In the genomic region with DNA sequence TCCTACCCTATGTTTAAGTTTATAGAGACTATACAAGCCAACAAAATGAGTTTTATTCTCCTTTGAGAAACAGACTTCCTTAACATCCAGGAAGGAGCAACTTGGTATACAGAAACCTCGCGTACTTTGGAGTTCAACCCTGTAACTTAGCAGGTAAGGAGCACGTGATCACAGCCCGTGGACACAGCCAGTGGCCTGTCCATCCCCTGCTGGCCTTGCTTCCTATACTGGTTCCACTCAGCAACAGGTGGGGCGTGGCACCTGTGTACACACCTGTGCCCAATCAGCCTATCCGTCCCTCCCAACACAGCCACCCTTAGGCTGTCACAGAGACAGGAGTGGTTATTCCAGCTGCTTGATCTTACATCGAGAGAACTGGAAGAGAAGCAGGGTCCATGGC, we compare ENCODE assay signal across 8 mouse cellular contexts. TPM values are rescaled to one million over a fixed set of nuclear protein-coding genes. Genes with fewer than 3 reads are reported as not detected.
DNase-seq lines count a peak whose midpoint lies in the region; ATAC-seq and TF ChIP-seq lines count a peak whose summit lies in the region.

No protein-coding gene starts in this region.

- no peaks in the 10 kb centered on the region for H3K9me3 ChIP-seq in heart, embryonic 16.5 days (replicated peaks; ENCODE audit: control insufficient read depth, low read length)
- H3K9me3 ChIP-seq in intestine, embryonic 16.5 days (ENCODE audit: control insufficient read depth, low read length), result no peaks in the 10 kb centered on the region
- H3K9me3 ChIP-seq in liver, embryonic 14.5 days (ENCODE audit: control insufficient read depth, low read length), result no peaks in the 10 kb centered on the region
- no peaks in the 10 kb centered on the region for H3K9me3 ChIP-seq in neural tube, embryonic 15.5 days (replicated peaks)

- DNase-seq in heart, postnatal 36 days, result no peak
- DNase-seq in liver, embryonic 14.5 days (ENCODE audit: low read depth in 3 of 3, low spot score in 3 of 3), result no peak
- no peak for DNase-seq in right cerebral cortex, adult 2 months (ENCODE audit: low spot score in 2 of 2)
- no peak for DNase-seq in retina, postnatal 1 day
- no peak for DNase-seq in MN1 (ENCODE audit: low spot score)

- peak overlapping the region; percentile 98 for H3K9ac ChIP-seq in heart, embryonic 16.5 days (ENCODE audit: low read length)
- H3K9ac ChIP-seq in intestine, embryonic 16.5 days (ENCODE audit: low read depth, low read length), result peak overlapping the region; percentile 95; the same call in 1 of the 2 replicates
- H3K9ac ChIP-seq in liver, embryonic 14.5 days (replicated peaks), result no peak overlapping the region
- no peak overlapping the region for H3K9ac ChIP-seq in neural tube, embryonic 15.5 days (replicated peaks)

- no peaks in the 10 kb centered on the region for H3K36me3 ChIP-seq in heart, embryonic 16.5 days (ENCODE audit: control insufficient read depth, insufficient read depth)
- H3K36me3 ChIP-seq in intestine, embryonic 16.5 days (ENCODE audit: control insufficient read depth, insufficient read depth, low read length), result no peaks in the 10 kb centered on the region
- no peaks in the 10 kb centered on the region for H3K36me3 ChIP-seq in liver, embryonic 14.5 days (replicated peaks; ENCODE audit: control insufficient read depth, insufficient read depth, low read depth)
- no peaks in the 10 kb centered on the region for H3K36me3 ChIP-seq in neural tube, embryonic 15.5 days

- H3K27me3 ChIP-seq in heart, embryonic 16.5 days (ENCODE audit: control insufficient read depth, insufficient read depth, low read length), result no peaks in the 10 kb centered on the region
- H3K27me3 ChIP-seq in intestine, embryonic 16.5 days (replicated peaks; ENCODE audit: control insufficient read depth, insufficient read depth, low read length), result no peaks in the 10 kb centered on the region
- H3K27me3 ChIP-seq in liver, embryonic 14.5 days (ENCODE audit: control insufficient read depth, insufficient read depth, low read length), result no peaks in the 10 kb centered on the region; the same call in 1 of the 2 replicates
- no peaks in the 10 kb centered on the region for H3K27me3 ChIP-seq in neural tube, embryonic 15.5 days (replicated peaks)

- intact Hi-C loops in heart, postnatal 36 days (cut with DNase I), result loop anchor here (2.0 to 5.0 kb wide), 3 partner anchors 27 to 158 kb away; no protein-coding TSS in a partner anchor

- TF ChIP-seq CTCF in liver, embryonic 14.5 days (IDR thresholded peaks at IDR 0.05; ENCODE audit: low read depth), result no peak

- no peak for ATAC-seq in heart, embryonic 16.5 days (replicated peaks; ENCODE audit: extremely low read depth, insufficient read depth, low FRiP score)
- ATAC-seq in intestine, embryonic 16.5 days, result peak; percentile 86
- ATAC-seq in liver, embryonic 14.5 days (ENCODE audit: insufficient read depth), result no peak
- no peak for ATAC-seq in neural tube, embryonic 15.5 days (ENCODE audit: low FRiP score)

- peak overlapping the region; percentile 72 for H3K4me3 ChIP-seq in heart, embryonic 16.5 days (ENCODE audit: low read length)
- H3K4me3 ChIP-seq in intestine, embryonic 16.5 days (ENCODE audit: low read length), result peak overlapping the region; percentile 88
- H3K4me3 ChIP-seq in liver, embryonic 14.5 days (ENCODE audit: insufficient read depth in 1 of 2, low read depth in 2 of 2, low read length in 2 of 2), result peak overlapping the region; percentile 57 to 75; a peak in 2 of 4 replicates
- peak overlapping the region; percentile 73 for H3K4me3 ChIP-seq in neural tube, embryonic 15.5 days (replicated peaks)

- H3K27ac ChIP-seq in heart, embryonic 16.5 days (ENCODE audit: low read length), result no peak overlapping the region; the same call in 1 of the 2 replicates
- peak overlapping the region; percentile 86 for H3K27ac ChIP-seq in intestine, embryonic 16.5 days (ENCODE audit: low read length)
- no peak overlapping the region for H3K27ac ChIP-seq in liver, embryonic 14.5 days
- H3K27ac ChIP-seq in neural tube, embryonic 15.5 days (replicated peaks), result no peak overlapping the region

- no peak for TF ChIP-seq EP300 in liver, embryonic 14.5 days (IDR thresholded peaks at IDR 0.05; ENCODE audit: low read depth)

- 89% methylated on average over 7 of the region's 7 CpGs for WGBS in heart, embryonic 16.5 days
- 62% methylated on average over 7 of the region's 7 CpGs for WGBS in intestine, embryonic 16.5 days
- WGBS in liver, embryonic 14.5 days (ENCODE audit: insufficient replicate concordance), result 75% methylated on average over 7 of the region's 7 CpGs
- 92% methylated on average over 7 of the region's 7 CpGs for WGBS in neural tube, embryonic 15.5 days

- H3K4me2 ChIP-seq in heart, embryonic 16.5 days (ENCODE audit: low read depth, low read length), result peak overlapping the region; percentile 92
- peak overlapping the region; percentile 79 for H3K4me2 ChIP-seq in intestine, embryonic 16.5 days (ENCODE audit: low read depth, low read length)
- H3K4me2 ChIP-seq in liver, embryonic 14.5 days (ENCODE audit: low read depth), result peak overlapping the region; percentile 91
- peak overlapping the region; percentile 80 for H3K4me2 ChIP-seq in neural tube, embryonic 15.5 days

- H3K4me1 ChIP-seq in heart, embryonic 16.5 days (ENCODE audit: control insufficient read depth, insufficient read depth, low read length), result peaks cover 19% of the 10 kb centered on the region
- H3K4me1 ChIP-seq in intestine, embryonic 16.5 days (ENCODE audit: control insufficient read depth, insufficient read depth, low read length), result peaks cover 6% of the 10 kb centered on the region; the same call in 1 of the 2 replicates
- peaks cover 0 to 16% of the 10 kb centered on the region in 2 experiments; a peak in 3 of 4 replicates for H3K4me1 ChIP-seq in liver, embryonic 14.5 days (replicated peaks; ENCODE audit: control insufficient read depth in 2 of 2, insufficient read depth in 2 of 2, low read length in 1 of 2)
- H3K4me1 ChIP-seq in neural tube, embryonic 15.5 days, result peaks cover 32% of the 10 kb centered on the region

RNA-seq across cellular contexts. Expression of a gene that starts 0.8 kb away (rescaled TPM):
- polyA plus RNA-seq in heart, embryonic 16.5 days (2015; fragmentation: Nextera tagmentation; extraction: Ambion mirVana), result 9.8 and 14.5 TPM in 2 replicates
- 10 to 100 TPM; 22.1 to 22.5 TPM for total RNA-seq in heart, postnatal 36 days (2021)
- polyA plus RNA-seq in intestine, embryonic 16.5 days (2015; fragmentation: Nextera tagmentation; extraction: Ambion mirVana), result 4.5 and 6.6 TPM in 2 replicates
- 4.5 and 4.9 TPM in 2 replicates for polyA plus RNA-seq in liver, embryonic 14.5 days (2012; rRNA removed)
- polyA plus RNA-seq in liver, embryonic 14.5 days (2014; fragmentation: Nextera tagmentation; extraction: Ambion mirVana), result 4.0 and 5.1 TPM in 2 replicates
- 12.1 and 13.8 TPM in 2 replicates for polyA plus RNA-seq in neural tube, embryonic 15.5 days (2015; fragmentation: Nextera tagmentation; extraction: Ambion mirVana)

Comparison
In these comparisons a context has a peak if more than half of its experiments do, and no peak if none do; other contexts are left out.
1. H3K9ac ChIP-seq: peak in heart, embryonic 16.5 days (single experiment) and intestine, embryonic 16.5 days (single experiment); none in liver, embryonic 14.5 days (single experiment) and neural tube, embryonic 15.5 days (single experiment).
2. Peak in every context shown above with its lines, with median percentiles within 50 percentile points of each other: H3K4me2 ChIP-seq and H3K4me3 ChIP-seq.